Mouse (Mus musculus) testis, postnatal 14 days (tissue): ENCODE measurements around the gene Atox1.
A peak's percentile ranks its signal among the peaks of the same experiment; 100 is the strongest.
"Not testable (repeated sequence)": the region's sequence is repeated elsewhere in the genome, so short reads cannot be mapped to it uniquely, and the experiment has no call there.

ENCODE experiments used
- DNase-seq: peaks from one replicate; pipeline ENCODE4 v3.0.0; 2021; ENCODE audit warnings: low spot score

The Atox1 gene

GRCm38 (mm10) chr11:55453640-55454039 lies 7.4 kb downstream of the Atox1 start:
- DNase-seq: no peak

DNA sequence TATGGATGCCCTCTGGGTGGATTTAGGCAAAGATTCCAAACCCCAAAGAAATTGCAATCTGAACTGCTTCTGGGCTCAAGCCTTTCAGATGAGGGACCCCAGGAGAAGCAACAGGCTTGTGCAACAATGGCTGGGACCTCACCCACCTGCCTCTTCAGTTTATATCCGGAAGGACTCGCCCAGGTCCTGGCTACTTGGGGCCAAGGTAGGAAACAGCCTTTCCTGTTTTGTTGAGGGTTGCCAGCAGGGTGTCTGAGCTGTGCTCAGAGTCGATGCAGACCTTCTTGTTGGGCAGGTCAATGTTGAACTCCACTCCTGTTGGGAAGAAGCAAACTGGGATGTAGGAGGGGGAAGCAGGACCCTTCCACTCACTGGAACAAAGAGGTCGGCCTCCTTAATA lies 10.7 kb downstream of the Atox1 start:
- no peak for DNase-seq

DNA sequence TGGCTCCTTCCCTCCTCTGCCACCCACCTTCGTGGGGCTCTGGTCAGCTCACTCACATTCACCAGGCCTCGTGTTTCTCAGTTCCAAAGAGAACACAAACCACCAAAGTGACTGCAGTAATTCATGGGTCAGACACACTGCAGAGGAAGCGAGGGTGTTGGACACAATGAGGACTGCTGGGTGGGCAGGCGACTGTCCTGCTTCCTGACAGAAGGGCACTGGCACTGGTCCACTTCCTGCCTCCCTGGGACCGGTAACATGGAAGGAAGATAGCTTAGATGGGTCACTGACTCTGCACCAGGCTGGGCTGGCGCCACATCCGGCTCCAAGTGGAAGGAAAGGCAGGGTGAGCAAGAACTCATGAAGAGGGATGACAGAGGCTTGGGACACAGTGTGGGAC lies 11.5 kb downstream of the Atox1 start:
- no peak for DNase-seq

DNA sequence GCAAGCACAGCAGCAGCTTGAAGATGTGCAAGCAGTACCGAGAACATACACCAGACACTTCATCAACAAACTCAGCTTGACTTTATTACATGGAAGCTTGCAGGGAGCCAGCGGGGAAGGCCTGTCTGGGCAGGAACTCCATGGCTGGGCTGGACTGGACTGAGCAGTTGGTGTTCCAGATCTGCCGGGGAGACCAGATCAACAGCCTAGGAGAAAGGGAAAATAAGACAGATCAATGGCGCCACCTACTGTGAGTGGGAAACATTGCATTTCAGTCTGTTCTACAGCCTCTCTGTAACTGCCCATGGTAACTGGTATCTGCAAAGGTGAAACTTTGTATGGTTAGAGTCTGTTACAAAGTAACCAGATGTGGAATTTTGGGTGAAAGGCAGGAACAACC lies 14.5 kb downstream of the Atox1 start:
- DNase-seq: peak; percentile 76

- peak; percentile 48 for DNase-seq
These were observed 16.3 kb downstream of the Atox1 start for GRCm38 (mm10) chr11:55444772-55445171.

DNA sequence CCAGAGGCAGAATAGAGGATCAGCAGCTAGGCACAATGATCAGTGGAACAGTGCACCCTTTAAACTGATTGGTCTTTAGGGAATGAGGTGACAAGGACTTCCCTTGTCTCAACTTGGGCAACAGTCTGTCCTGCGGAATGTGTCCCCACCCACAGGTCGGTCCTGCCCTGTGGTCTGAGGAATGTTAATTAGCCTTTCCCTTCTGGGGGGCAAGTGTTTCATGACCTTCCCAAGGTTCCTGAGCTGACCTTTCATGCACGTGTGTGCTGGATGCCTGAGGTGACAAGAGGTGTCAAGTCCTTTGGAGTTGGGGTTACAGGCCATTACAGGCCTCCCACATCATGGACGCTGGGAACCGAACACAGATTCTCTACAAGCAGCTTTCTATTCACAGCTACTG lies 21.3 kb downstream of the Atox1 start:
- no peak for DNase-seq

DNA sequence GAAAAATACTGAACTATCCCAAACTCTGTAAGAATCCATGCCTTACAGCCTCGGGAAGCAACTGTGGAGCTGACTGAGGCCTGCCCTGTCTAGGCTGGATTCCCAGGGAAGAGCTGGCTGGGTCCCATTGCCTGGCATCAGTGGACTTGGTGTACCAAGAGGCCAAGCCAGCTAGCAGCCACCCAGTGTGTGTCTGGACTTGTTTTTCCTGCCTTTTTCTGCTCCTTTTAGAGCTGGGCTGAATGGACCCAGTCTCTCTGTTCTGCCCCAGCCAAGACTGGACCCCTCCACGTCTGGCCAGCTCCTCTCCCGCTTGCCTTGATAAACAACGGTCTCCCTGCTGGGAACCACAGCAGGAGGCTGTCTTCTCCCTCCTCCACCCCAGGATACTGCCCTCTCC lies 23.0 kb downstream of the Atox1 start:
- DNase-seq: no peak

DNA sequence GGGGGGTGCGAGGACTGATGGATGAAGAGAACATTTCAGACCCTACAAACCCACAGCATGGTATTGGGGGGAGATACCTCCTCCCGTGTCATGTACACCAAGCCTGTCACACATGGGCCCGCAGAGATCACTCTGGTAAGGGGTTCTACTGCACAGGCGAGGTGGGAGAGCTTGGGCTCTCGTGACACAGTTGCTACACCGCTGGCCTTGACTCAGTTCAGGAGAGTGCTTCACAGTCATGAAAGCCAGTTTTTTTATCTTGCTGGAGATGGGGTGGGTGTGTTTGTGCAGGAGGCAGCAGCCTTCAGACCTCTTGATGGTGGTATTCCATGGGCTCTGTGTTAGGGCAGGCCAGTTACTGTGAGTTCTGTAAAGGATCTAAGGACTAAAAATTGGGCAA lies 24.9 kb downstream of the Atox1 start:
- DNase-seq: no peak

GRCm38 (mm10) chr11:55432981-55433380 lies 28.1 kb downstream of the Atox1 start:
- no peak for DNase-seq

GRCm38 (mm10) chr11:55429973-55430372 lies 31.1 kb downstream of the Atox1 start:
- no peak for DNase-seq

GRCm38 (mm10) chr11:55428186-55429012 lies 32.6 kb downstream of the Atox1 start:
- DNase-seq: peak; percentile 80

DNA sequence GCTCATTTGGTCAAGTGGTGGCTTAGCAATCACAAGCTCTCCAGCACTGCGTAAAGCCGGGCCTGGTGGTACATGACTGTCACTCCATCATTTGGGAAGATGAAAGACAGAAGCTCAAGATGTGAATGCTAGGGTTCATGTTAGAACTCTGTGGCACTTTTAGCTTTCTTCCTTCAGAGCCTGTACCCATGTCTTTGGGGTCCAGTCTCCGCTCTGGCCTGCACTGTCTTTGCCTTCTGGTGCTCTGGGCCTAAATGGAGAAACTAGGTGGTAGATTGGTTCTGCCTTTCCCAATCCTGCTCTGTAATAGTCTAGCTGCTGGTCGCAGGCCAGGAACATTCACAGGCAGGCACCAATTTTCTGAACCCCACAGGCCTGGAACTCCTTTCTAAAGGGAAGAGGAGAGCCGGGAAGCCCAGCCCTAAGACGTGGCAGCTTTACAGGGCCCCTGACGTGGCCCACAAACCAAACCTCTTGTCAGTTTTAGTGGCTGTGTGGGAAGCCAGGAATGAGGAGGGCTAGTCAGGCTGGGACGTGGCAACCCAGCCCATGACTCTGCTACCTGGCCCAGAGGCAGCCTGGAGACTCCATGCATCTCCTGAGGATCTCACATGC lies 36.2 kb downstream of the Atox1 start:
- no peak for DNase-seq

- peak; percentile 77 for DNase-seq
These were observed 37.3 kb downstream of the Atox1 start for GRCm38 (mm10) chr11:55423756-55424155.

- DNase-seq: no peak
These were observed 38.1 kb downstream of the Atox1 start, which contains the start of gene Sparc for GRCm38 (mm10) chr11:55422978-55423377. Sparc (minus strand) TSS chr11:55423183.

DNA sequence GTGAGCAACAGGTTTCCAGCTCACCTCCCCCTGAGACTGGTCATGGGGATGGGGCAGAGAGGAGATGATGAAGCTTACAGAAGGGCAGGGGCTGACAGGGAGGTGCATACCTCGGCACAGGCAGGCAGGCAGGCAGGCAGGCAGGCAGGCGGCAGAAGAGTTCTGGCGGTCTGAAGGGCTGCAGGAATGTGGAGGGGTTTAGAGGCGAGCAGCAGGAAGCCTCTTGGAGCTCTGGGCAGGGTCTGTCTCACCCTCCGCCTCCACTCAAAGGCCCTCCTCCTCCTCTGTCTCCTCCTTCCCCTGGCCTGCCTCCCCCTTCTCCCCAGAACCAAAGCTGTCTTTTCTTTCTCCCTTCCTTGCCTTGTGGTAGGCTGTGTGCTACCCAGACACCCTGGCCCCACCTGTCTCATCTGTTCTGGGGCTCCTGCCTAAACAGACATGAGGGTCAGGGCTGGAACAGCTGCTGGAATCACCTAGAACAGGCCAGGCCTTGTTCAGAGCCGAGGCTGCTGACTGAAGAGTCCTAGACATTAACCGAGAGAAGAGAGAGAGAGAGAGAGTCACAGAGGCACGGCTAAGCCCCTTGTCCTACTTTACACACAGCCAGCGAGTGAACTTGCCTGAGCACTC lies 41.2 kb downstream of the Atox1 start:
- peak; percentile 69 for DNase-seq

GRCm38 (mm10) chr11:55419296-55419677 lies 41.8 kb downstream of the Atox1 start:
- DNase-seq: no peak

- DNase-seq: no peak
These were observed 42.4 kb downstream of the Atox1 start for GRCm38 (mm10) chr11:55418704-55419061.

DNA sequence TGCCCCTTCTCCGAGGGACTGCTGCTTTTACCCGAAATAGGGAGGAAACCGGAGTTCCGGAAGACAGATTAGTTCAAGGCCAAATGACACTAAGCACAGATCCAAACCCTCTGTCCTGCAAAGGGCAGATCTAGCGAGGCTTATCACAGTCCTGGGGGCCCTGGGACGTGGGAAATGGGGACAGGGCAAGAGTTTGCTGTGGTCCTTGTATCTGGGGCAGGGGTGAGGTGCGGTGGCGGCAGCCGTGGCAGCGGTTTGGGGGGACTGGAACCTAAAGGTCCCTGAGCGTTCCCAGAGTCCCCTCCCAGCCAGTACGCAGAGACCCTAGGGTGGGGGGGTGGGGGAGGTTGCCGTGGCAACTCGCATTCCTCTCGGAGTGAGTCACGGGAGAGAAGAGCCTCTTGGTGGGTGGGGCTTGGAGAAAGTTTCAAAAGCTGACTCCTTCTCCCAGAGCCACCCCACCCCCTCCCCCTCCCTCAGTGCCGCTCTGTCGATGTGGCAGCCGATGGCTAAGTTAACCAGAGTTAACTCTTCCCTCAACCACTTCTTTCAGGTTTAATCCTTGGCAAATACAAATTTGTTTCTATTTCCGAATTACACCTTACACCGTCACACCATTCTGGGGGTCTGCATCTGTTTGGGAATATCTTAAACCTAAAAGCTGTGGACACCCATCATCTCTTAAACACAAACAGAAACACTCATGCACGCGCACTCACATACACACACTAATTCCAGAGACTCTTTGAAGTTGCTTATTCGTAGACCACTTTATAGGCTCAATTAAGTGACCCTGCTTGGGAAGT lies 42.9 kb downstream of the Atox1 start:
- DNase-seq: peak; percentile 58

DNA sequence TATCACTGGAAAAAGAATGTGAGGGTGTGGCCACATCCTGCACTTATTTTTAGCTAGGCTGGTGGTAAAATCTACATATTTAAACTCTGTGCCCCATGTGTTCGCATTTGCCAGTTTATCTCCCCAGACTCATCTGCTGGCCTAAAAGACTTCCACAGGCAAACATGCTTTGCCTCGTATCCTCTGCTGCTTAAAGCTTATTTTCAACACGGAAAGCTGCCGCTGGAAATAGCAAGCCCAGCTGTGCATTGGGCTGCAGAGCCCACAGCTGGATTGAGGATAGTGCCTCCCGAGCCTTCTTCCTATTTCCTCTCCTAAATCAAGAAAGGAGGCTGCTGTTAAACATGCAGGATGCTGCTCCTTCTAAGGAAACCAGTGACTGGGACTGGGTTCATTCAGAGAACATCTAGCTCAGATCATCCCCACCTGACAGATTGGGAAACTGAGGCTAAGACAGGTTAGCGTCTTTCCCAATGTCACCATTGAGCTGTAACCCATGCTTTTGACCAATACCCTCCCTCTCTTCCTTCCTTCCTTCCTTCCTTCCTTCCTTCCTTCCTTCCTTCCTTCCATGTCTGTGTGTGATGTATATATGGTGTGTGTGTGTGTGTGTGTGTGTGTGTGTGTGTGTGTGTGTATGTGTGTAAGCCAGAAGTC lies 44.3 kb downstream of the Atox1 start:
- DNase-seq: no peak

- not testable (repeated sequence) for DNase-seq
These were observed 45.3 kb downstream of the Atox1 start for GRCm38 (mm10) chr11:55415731-55416130.

DNA sequence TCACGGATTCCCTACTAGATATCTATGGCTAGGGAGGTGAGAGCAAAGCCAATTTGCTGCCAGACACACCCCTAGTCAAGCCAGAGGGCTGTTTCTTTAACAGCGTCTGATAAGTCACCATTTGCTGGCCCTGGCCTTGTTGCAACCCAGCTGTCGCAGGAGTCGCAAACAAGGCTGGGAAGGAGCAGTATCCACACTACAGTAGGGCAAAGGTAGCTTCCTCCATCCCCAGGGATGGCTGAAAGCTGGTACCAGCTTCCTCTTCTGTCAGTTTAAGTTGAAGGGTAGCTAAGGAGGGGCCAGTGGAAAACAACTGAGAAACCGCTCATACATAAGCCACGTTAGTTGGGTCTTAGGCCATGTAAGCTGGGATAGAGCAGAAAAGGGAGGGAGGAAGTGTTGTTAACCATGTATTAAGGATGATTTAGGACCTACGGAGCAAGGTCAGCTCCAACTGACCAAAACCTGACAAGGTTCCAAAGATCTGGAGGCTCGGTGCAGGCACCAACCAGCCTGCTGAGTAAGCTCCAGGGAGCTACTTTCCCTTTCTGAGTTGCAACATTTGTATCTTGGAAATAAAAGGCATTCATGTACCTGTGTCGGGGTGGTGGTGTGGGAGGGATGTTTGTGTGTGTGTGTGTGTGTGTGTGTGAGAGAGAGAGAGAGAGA lies 45.9 kb downstream of the Atox1 start:
- DNase-seq: peak; percentile 37
